Mouse (Mus musculus) hindbrain, embryonic 10.5 days (tissue): Measurements from ENCODE around the gene Zcrb1. TPM values are rescaled to one million over a fixed set of nuclear protein-coding genes. Genes with fewer than 3 reads are reported as not detected.

Source experiments
- DNase-seq: peaks from one replicate; pipeline ENCODE4 v3.0.0-alpha.2; 2017; ENCODE audit warnings: low spot score
- H3K27ac ChIP-seq: fragments of 300-500 bp; sonication (generic); 2 replicates; pipeline ENCODE4 v1.5.1; 2016; ENCODE audit warnings: mild to moderate bottlenecking, moderate library complexity
- H3K27me3 ChIP-seq: fragments of 300-500 bp; sonication (generic); 2 replicates; pipeline ENCODE4 v1.6.1; 2016; ENCODE audit warnings: mild to moderate bottlenecking; ENCODE audit not compliant: poor library complexity, insufficient read depth, severe bottlenecking
- H3K36me3 ChIP-seq: fragments of 300-500 bp; sonication (generic); 2 replicates; pipeline ENCODE4 v1.6.1; 2016; ENCODE audit warnings: mild to moderate bottlenecking, moderate library complexity
- H3K4me1 ChIP-seq: fragments of 300-500 bp; sonication (generic); replicated peaks from 2 replicates; pipeline ENCODE4 v1.6.1; 2016; ENCODE audit warnings: mild to moderate bottlenecking
- H3K4me3 ChIP-seq: fragments of 300-500 bp; sonication (generic); 2 replicates; pipeline ENCODE4 v1.5.1; 2016; ENCODE audit warnings: mild to moderate bottlenecking, moderate library complexity
- H3K9me3 ChIP-seq: fragments of 300-500 bp; sonication (generic); 2 replicates; pipeline ENCODE4 v1.6.1; 2016; ENCODE audit warnings: mild to moderate bottlenecking, moderate library complexity
- WGBS: fragments of 180-500 bp; shearing (Covaris S2); methylation state at CpG from one replicate; pipeline ENCODE4 v1.1.7; 2016; 5-methylcytosine and 5-hydroxymethylcytosine counted together
- polyA plus RNA-seq: library from polyadenylated mRNA; unstranded; fragments of >200 nt; fragmentation: Nextera tagmentation; extraction: Ambion mirVana; gene quantifications from 2 replicates; pipeline ENCODE4 v1.2.1, GENCODE M21; 2016

Gene Zcrb1
- polyA plus RNA-seq: 155 and 158 TPM in 2 replicates

GRCm38 (mm10) chr15:93397826-93398698 lies at the start of gene Zcrb1, which contains the start of gene Pphln1:
Gene Zcrb1 (minus strand): TSS chr15:93398334.
Gene Pphln1 (plus strand): TSS chr15:93398350.
- peak; percentile 89 for DNase-seq
- H3K9me3 ChIP-seq: no peaks in the 10 kb centered on the region
- H3K4me1 ChIP-seq: peaks cover 34% of the 10 kb centered on the region
- peak within 1 kb of the TSS; percentile 96 for H3K27ac ChIP-seq
- under 1% methylated on average over 100 of the region's 100 CpGs for WGBS
- H3K27me3 ChIP-seq: no peaks in the 10 kb centered on the region
- peak within 1 kb of the TSS; percentile 91 for H3K4me3 ChIP-seq
- peaks cover 33% of the 10 kb centered on the region for H3K36me3 ChIP-seq

GRCm38 (mm10) chr15:93443676-93444075 lies 45.5 kb upstream of the Zcrb1 start:
- DNase-seq: no peak
- WGBS: 90% methylated on average over 6 of the region's 6 CpGs
- H3K27ac ChIP-seq: no peak overlapping the region
- H3K9me3 ChIP-seq: no peaks in the 10 kb centered on the region
- peaks cover 70% of the 10 kb centered on the region for H3K36me3 ChIP-seq
- peaks cover 3% of the 10 kb centered on the region; the same call in 1 of the 2 replicates for H3K4me1 ChIP-seq
- H3K4me3 ChIP-seq: no peak overlapping the region
- H3K27me3 ChIP-seq: no peaks in the 10 kb centered on the region

- WGBS: 90% methylated on average over 4 of the region's 4 CpGs
- Histone ChIP-seq H3K4me1 (no peaks in the 10 kb centered on the region), H3K9me3 (no peaks in the 10 kb centered on the region), H3K27ac (no peak overlapping the region), H3K36me3 (peaks cover 71% of the 10 kb centered on the region), H3K4me3 (no peak overlapping the region), H3K27me3 (no peaks in the 10 kb centered on the region)
- no peak for DNase-seq
Measured at GRCm38 (mm10) chr15:93442271-93442670, 44.1 kb upstream of the Zcrb1 start.

- peaks cover 53% of the 10 kb centered on the region for H3K36me3 ChIP-seq
- no peak overlapping the region for H3K27ac ChIP-seq
- H3K9me3 ChIP-seq: no peaks in the 10 kb centered on the region
- 47% methylated on average over 5 of the region's 5 CpGs for WGBS
- peaks cover 5% of the 10 kb centered on the region for H3K4me1 ChIP-seq
- H3K4me3 ChIP-seq: no peak overlapping the region
- H3K27me3 ChIP-seq: no peaks in the 10 kb centered on the region
- DNase-seq: peak; percentile 32
Measured at GRCm38 (mm10) chr15:93438663-93439062, 40.5 kb upstream of the Zcrb1 start.

- no peak for DNase-seq
- Histone ChIP-seq H3K36me3 (peaks cover 50% of the 10 kb centered on the region), H3K4me3 (no peak overlapping the region), H3K27me3 (no peaks in the 10 kb centered on the region), H3K27ac (no peak overlapping the region), H3K4me1 (peaks cover 11% of the 10 kb centered on the region), H3K9me3 (no peaks in the 10 kb centered on the region)
- 89% methylated on average over 12 of the region's 12 CpGs for WGBS
Measured at GRCm38 (mm10) chr15:93435998-93436397, 37.9 kb upstream of the Zcrb1 start.

GRCm38 (mm10) chr15:93433811-93434210 lies 35.7 kb upstream of the Zcrb1 start:
- Histone ChIP-seq H3K36me3 (peaks cover 45% of the 10 kb centered on the region), H3K4me1 (peaks cover 11% of the 10 kb centered on the region), H3K9me3 (no peaks in the 10 kb centered on the region), H3K4me3 (no peak overlapping the region), H3K27ac (peak overlapping the region; percentile 57; the same call in 1 of the 2 replicates), H3K27me3 (no peaks in the 10 kb centered on the region)
- peak; percentile 59 for DNase-seq
- WGBS: 56% methylated on average over 11 of the region's 11 CpGs

- Histone ChIP-seq H3K27me3 (no peaks in the 10 kb centered on the region), H3K27ac (no peak overlapping the region), H3K9me3 (no peaks in the 10 kb centered on the region), H3K36me3 (peaks cover 67% of the 10 kb centered on the region), H3K4me1 (no peaks in the 10 kb centered on the region), H3K4me3 (no peak overlapping the region)
- no peak for DNase-seq
- WGBS: 90% methylated on average over 1 of the region's 1 CpGs
Measured at GRCm38 (mm10) chr15:93422537-93422936, 24.4 kb upstream of the Zcrb1 start.

GRCm38 (mm10) chr15:93420596-93420995 lies 22.5 kb upstream of the Zcrb1 start:
- no peaks in the 10 kb centered on the region for H3K27me3 ChIP-seq
- H3K9me3 ChIP-seq: no peaks in the 10 kb centered on the region
- H3K27ac ChIP-seq: no peak overlapping the region
- H3K36me3 ChIP-seq: peaks cover 62% of the 10 kb centered on the region
- WGBS: 85% methylated on average over 7 of the region's 7 CpGs
- no peak for DNase-seq
- no peak overlapping the region for H3K4me3 ChIP-seq
- no peaks in the 10 kb centered on the region for H3K4me1 ChIP-seq

- H3K36me3 ChIP-seq: peaks cover 66% of the 10 kb centered on the region
- H3K27ac ChIP-seq: no peak overlapping the region
- WGBS: 88% methylated on average over 6 of the region's 6 CpGs
- no peaks in the 10 kb centered on the region for H3K27me3 ChIP-seq
- H3K9me3 ChIP-seq: no peaks in the 10 kb centered on the region
- H3K4me3 ChIP-seq: no peak overlapping the region
- no peak for DNase-seq
- no peaks in the 10 kb centered on the region for H3K4me1 ChIP-seq
Measured at GRCm38 (mm10) chr15:93416300-93416699, 18.2 kb upstream of the Zcrb1 start.

GRCm38 (mm10) chr15:93414456-93414855 lies 16.3 kb upstream of the Zcrb1 start:
- peaks cover 71% of the 10 kb centered on the region for H3K36me3 ChIP-seq
- no peak overlapping the region for H3K4me3 ChIP-seq
- no peaks in the 10 kb centered on the region for H3K9me3 ChIP-seq
- no peak overlapping the region for H3K27ac ChIP-seq
- DNase-seq: no peak
- H3K4me1 ChIP-seq: no peaks in the 10 kb centered on the region
- H3K27me3 ChIP-seq: no peaks in the 10 kb centered on the region
- 88% methylated on average over 9 of the region's 9 CpGs for WGBS

- no peak overlapping the region for H3K4me3 ChIP-seq
- H3K36me3 ChIP-seq: peaks cover 84% of the 10 kb centered on the region
- WGBS: 92% methylated on average over 3 of the region's 3 CpGs
- no peaks in the 10 kb centered on the region for H3K9me3 ChIP-seq
- no peaks in the 10 kb centered on the region for H3K27me3 ChIP-seq
- DNase-seq: no peak
- H3K27ac ChIP-seq: no peak overlapping the region
- H3K4me1 ChIP-seq: no peaks in the 10 kb centered on the region
Measured at GRCm38 (mm10) chr15:93412445-93412844, 14.3 kb upstream of the Zcrb1 start.

- peaks cover 42% of the 10 kb centered on the region for H3K36me3 ChIP-seq
- H3K4me1 ChIP-seq: no peaks in the 10 kb centered on the region
- H3K27ac ChIP-seq: no peak overlapping the region
- no peaks in the 10 kb centered on the region for H3K27me3 ChIP-seq
- no peak overlapping the region for H3K4me3 ChIP-seq
- H3K9me3 ChIP-seq: no peaks in the 10 kb centered on the region
- 93% methylated on average over 5 of the region's 5 CpGs for WGBS
- DNase-seq: no peak
Measured at GRCm38 (mm10) chr15:93406492-93406891, 8.4 kb upstream of the Zcrb1 start.

- Histone ChIP-seq H3K4me3 (no peak overlapping the region), H3K4me1 (peaks cover 2% of the 10 kb centered on the region), H3K36me3 (peaks cover 36% of the 10 kb centered on the region), H3K27ac (no peak overlapping the region), H3K27me3 (no peaks in the 10 kb centered on the region), H3K9me3 (no peaks in the 10 kb centered on the region)
- WGBS: 96% methylated on average over 7 of the region's 7 CpGs
- DNase-seq: no peak
Measured at GRCm38 (mm10) chr15:93405446-93405986, 7.4 kb upstream of the Zcrb1 start.
